27 mouse cellular contexts compared by ENCODE assay signal in the genomic region with DNA sequence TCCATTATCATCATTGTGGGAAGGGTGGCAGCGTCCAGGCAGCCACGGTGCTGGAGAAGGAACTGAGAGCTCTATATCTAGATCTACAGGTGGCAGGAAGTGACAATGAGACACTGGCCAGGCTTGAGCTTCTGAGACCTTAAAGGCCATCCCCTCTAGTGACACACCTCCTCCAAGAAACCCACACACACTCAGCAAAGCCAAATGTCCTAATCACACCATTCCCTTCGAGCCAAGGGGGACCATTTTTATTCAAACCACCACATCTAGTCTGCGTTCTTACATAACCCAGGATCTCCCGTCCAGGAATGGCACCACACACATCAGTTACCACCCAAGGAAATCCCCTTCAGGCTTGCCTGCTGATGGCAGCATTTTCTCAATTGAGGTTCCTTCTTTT. TPM values are rescaled to one million over a fixed set of nuclear protein-coding genes. Genes with fewer than 3 reads are reported as not detected.
"Had no signal": no experiment of that assay in that cellular context is flagged by ENCODE, and none has a peak within 500 bp of the region (broad histone marks: within the 10 kb centered on the region; RNA-seq: fewer than 3 reads in every experiment).

No protein-coding gene starts in this region.

- H3K9ac ChIP-seq: embryonic facial prominence, embryonic 12.5 days; embryonic facial prominence, embryonic 13.5 days; embryonic facial prominence, embryonic 15.5 days; forebrain, embryonic 12.5 days; forebrain, embryonic 13.5 days; forebrain, embryonic 15.5 days; forebrain, postnatal 0 days had no signal

- DNase-seq: cerebellum, adult 8-10 months; cerebellum, adult 9-10 months; cerebellum, adult 9-11 months; cerebellum, postnatal 10 days; cerebellum, postnatal 14 days; cerebellum, postnatal 25 days; cerebellum, postnatal 36 days; embryo, embryonic 11 days; forebrain, postnatal 0 days; gastrocnemius, adult 2 months; gastrocnemius, postnatal 10 days; gastrocnemius, postnatal 14 days; gastrocnemius, postnatal 25 days; gastrocnemius, postnatal 36 days; heart, adult 18-20 months; heart, adult 2 months had no signal

- H3K4me2 ChIP-seq: embryonic facial prominence, embryonic 12.5 days; embryonic facial prominence, embryonic 13.5 days; embryonic facial prominence, embryonic 15.5 days; forebrain, embryonic 12.5 days; forebrain, embryonic 13.5 days; forebrain, embryonic 15.5 days had no signal

- H3K4me3 ChIP-seq: embryonic facial prominence, embryonic 10.5 days; embryonic facial prominence, embryonic 12.5 days; embryonic facial prominence, embryonic 13.5 days; embryonic facial prominence, embryonic 15.5 days; erythroblast, embryonic 14.5 days; forebrain, embryonic 10.5 days; forebrain, embryonic 12.5 days; forebrain, embryonic 13.5 days; forebrain, embryonic 15.5 days; gastrocnemius, adult 2 months; heart, adult 2 months had no signal

- H3K36me3 ChIP-seq: embryonic facial prominence, embryonic 10.5 days; embryonic facial prominence, embryonic 12.5 days; embryonic facial prominence, embryonic 13.5 days; embryonic facial prominence, embryonic 15.5 days; forebrain, embryonic 10.5 days; forebrain, embryonic 12.5 days; forebrain, embryonic 15.5 days had no signal

- H3K27me3 ChIP-seq: embryonic facial prominence, embryonic 12.5 days; embryonic facial prominence, embryonic 13.5 days; embryonic facial prominence, embryonic 15.5 days; forebrain, embryonic 13.5 days; forebrain, embryonic 15.5 days had no signal

- H3K9me3 ChIP-seq: embryonic facial prominence, embryonic 12.5 days; embryonic facial prominence, embryonic 13.5 days; embryonic facial prominence, embryonic 15.5 days; forebrain, embryonic 15.5 days had no signal

- H3K27ac ChIP-seq: embryonic facial prominence, embryonic 10.5 days; embryonic facial prominence, embryonic 12.5 days; embryonic facial prominence, embryonic 13.5 days; embryonic facial prominence, embryonic 15.5 days; forebrain, embryonic 10.5 days; forebrain, embryonic 12.5 days; forebrain, embryonic 13.5 days; forebrain, embryonic 15.5 days; gastrocnemius, adult 2 months; heart, adult 2 months had no signal

RNA-seq across cellular contexts. Expression of gene Ddo, which starts 13.3 kb away (rescaled TPM):
- total RNA-seq: common myeloid progenitor, adult 5-6 weeks; granulocyte monocyte progenitor cell, adult 5-6 weeks had no signal
- polyA plus RNA-seq: erythroblast, embryonic 14.5 days had no signal

RNA-seq across cellular contexts. Expression of gene Mettl24, which starts 40.0 kb away (rescaled TPM):
- total RNA-seq: common myeloid progenitor, adult 5-6 weeks; forebrain, postnatal 0 days had no signal
- polyA plus RNA-seq: erythroblast, embryonic 14.5 days had no signal
